Mouse (Mus musculus) intestine, embryonic 16.5 days (tissue): Measurements from ENCODE around the gene Nr2c2. TPM values are rescaled to one million over a fixed set of nuclear protein-coding genes. Genes with fewer than 3 reads are reported as not detected.

Experiments
- ATAC-seq: fragments of 200-750 bp; cut with Nextera tagmentation; 2 replicates; pipeline ENCODE4 v1.8.0; 2017; ENCODE audit warnings: moderate TSS enrichment, moderate library complexity
- H3K27ac ChIP-seq: fragments of 300-500 bp; sonication (generic); 2 replicates; pipeline ENCODE4 v1.5.1; 2014; ENCODE audit warnings: mild to moderate bottlenecking, low read length
- H3K27me3 ChIP-seq: fragments of 300-500 bp; sonication (generic); replicated peaks from 2 replicates; pipeline ENCODE4 v1.6.1; 2014; ENCODE audit warnings: low read length, control low read depth, mixed read lengths; ENCODE audit not compliant: control insufficient read depth, insufficient read depth
- H3K36me3 ChIP-seq: fragments of 300-500 bp; sonication (generic); 2 replicates; pipeline ENCODE4 v1.6.1; 2014; ENCODE audit warnings: low read length, control low read depth; ENCODE audit not compliant: control insufficient read depth, insufficient read depth
- H3K4me1 ChIP-seq: fragments of 300-500 bp; sonication (generic); 2 replicates; pipeline ENCODE4 v1.6.1; 2014; ENCODE audit warnings: low read length, control low read depth, mixed read lengths; ENCODE audit not compliant: control insufficient read depth, insufficient read depth
- H3K4me2 ChIP-seq: fragments of 300-500 bp; sonication (generic); 2 replicates; pipeline ENCODE4 v1.6.1; 2014; ENCODE audit warnings: low read depth, low read length, control low read depth
- H3K4me3 ChIP-seq: fragments of 300-500 bp; sonication (generic); 2 replicates; pipeline ENCODE4 v1.5.1; 2014; ENCODE audit warnings: mild to moderate bottlenecking, low read length
- H3K9ac ChIP-seq: fragments of 300-500 bp; sonication (generic); 2 replicates; pipeline ENCODE4 v1.6.1; 2014; ENCODE audit warnings: low read depth, low read length
- H3K9me3 ChIP-seq: fragments of 300-500 bp; sonication (generic); 2 replicates; pipeline ENCODE4 v1.6.1; 2016; ENCODE audit warnings: low read length, control low read depth; ENCODE audit not compliant: control insufficient read depth
- WGBS: fragments of 180-500 bp; shearing (Covaris S2); extraction: QIAGEN DNeasy Blood & Tissue Kit; methylation state at CpG from one replicate; pipeline ENCODE4 v1.1.7; 2014; 5-methylcytosine and 5-hydroxymethylcytosine counted together
- polyA plus RNA-seq: library from polyadenylated mRNA; unstranded; fragments of >200 nt; fragmentation: Nextera tagmentation; extraction: Ambion mirVana; gene quantifications from 2 replicates; pipeline ENCODE4 v1.2.1, GENCODE M21; 2015

Gene Nr2c2
- polyA plus RNA-seq, 1 experiment from 2014 or later = 9.2 TPM

DNA sequence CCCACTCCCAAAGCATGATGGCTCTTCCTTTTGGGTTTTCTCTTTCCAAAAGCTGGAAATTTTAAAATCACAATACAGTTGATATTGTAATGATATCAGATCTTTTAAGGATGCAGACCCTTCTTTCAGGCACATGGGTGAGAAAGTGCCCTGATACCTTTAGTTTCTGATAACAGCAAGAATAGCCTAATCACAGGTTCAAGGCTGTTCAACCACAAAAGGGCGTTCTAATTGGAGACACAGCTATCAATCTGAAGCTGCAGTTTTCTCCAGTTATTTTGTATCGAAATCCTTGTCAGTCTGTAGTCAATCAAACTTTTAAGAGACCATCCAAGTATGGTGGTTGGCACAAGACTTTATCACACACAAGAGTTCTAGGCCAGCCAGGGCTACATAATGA, 2.7 kb downstream of the Nr2c2 start:
- 83% methylated on average over 2 of the region's 2 CpGs for WGBS
- no peak for ATAC-seq
- Histone ChIP-seq H3K9ac (no peak overlapping the region), H3K9me3 (no peaks in the 10 kb centered on the region), H3K36me3 (no peaks in the 10 kb centered on the region), H3K4me3 (no peak overlapping the region), H3K4me1 (peaks cover 20% of the 10 kb centered on the region), H3K27ac (no peak overlapping the region), H3K4me2 (no peak overlapping the region), H3K27me3 (no peaks in the 10 kb centered on the region)

GRCm38 (mm10) chr6:92100679-92101360, 9.6 kb downstream of the Nr2c2 start:
- WGBS = 75% methylated on average over 2 of the region's 2 CpGs
- Histone ChIP-seq H3K27ac (no peak overlapping the region), H3K27me3 (no peaks in the 10 kb centered on the region), H3K4me1 (peaks cover 5% of the 10 kb centered on the region), H3K36me3 (no peaks in the 10 kb centered on the region), H3K9me3 (no peaks in the 10 kb centered on the region), H3K4me2 (no peak overlapping the region), H3K4me3 (no peak overlapping the region), H3K9ac (no peak overlapping the region)
- no peak for ATAC-seq

GRCm38 (mm10) chr6:92124547-92124946, 33.4 kb downstream of the Nr2c2 start:
- H3K4me1 ChIP-seq = no peaks in the 10 kb centered on the region
- H3K36me3 ChIP-seq = no peaks in the 10 kb centered on the region
- H3K27me3 ChIP-seq = no peaks in the 10 kb centered on the region
- H3K9me3 ChIP-seq = no peaks in the 10 kb centered on the region
- no peak overlapping the region for H3K9ac ChIP-seq
- no peak overlapping the region for H3K4me3 ChIP-seq
- no peak for ATAC-seq
- H3K27ac ChIP-seq = no peak overlapping the region
- no peak overlapping the region for H3K4me2 ChIP-seq

DNA sequence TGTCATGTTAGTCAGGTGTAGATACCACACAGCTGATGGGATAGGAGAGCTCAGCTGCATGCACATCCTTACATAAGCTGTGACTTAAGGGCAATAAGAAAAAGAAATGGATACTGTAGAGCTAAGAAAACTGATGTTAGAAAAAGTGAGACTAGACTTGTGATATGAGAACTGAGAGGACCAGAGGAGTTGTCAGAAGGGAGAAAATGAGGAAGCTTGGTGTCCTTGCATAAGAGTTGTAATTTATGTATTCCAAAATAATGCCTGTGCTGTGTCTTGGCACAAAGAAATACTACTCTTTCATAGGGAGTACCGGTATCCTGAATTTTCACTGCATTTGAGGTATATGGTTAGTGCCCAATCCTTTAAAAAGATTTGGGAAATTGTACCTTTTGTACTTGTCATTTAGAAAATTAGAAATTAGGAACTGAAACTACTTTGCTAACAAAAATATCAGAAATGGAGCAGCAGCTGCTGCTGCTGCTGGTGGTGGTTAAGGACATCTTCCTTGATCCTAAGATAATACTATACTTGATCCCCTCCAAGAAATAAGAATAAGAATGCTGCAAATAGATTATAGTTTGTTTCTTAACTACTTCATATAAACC, 35.8 kb downstream of the Nr2c2 start:
- 93% methylated on average over 1 of the region's 1 CpGs for WGBS
- H3K4me2 ChIP-seq = no peak overlapping the region

DNA sequence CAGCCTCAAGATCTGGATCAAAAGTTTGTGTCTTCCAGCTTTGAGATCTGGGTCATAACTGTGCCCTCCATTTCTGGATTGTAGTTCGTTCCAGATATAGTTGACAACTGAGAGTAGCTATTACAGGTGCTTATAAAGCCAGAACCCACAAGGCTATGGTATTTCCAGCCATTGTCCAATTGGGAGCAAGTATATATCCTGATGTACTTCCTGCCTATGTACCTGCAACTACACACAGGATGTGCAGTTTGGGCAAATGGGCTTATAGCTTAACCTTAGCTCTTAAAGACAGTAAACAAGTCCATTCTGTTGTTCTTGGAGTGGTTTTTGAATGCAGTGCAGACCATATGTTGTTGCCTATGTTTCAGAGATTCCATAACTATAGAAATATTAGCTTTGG, 40.3 kb downstream of the Nr2c2 start:
- H3K9me3 ChIP-seq = no peaks in the 10 kb centered on the region
- no peak overlapping the region for H3K4me2 ChIP-seq
- no peak for ATAC-seq
- 87% methylated on average over 1 of the region's 1 CpGs for WGBS
- H3K9ac ChIP-seq = no peak overlapping the region
- H3K27ac ChIP-seq = no peak overlapping the region
- H3K4me3 ChIP-seq = no peak overlapping the region
- H3K4me1 ChIP-seq = no peaks in the 10 kb centered on the region
- no peaks in the 10 kb centered on the region for H3K36me3 ChIP-seq
- H3K27me3 ChIP-seq = no peaks in the 10 kb centered on the region

More for the DNA sequence above, 35.8 kb downstream of the Nr2c2 start:
- no peak for ATAC-seq
- Histone ChIP-seq H3K36me3 (no peaks in the 10 kb centered on the region), H3K4me1 (no peaks in the 10 kb centered on the region), H3K4me3 (no peak overlapping the region), H3K9ac (no peak overlapping the region), H3K9me3 (no peaks in the 10 kb centered on the region), H3K27ac (no peak overlapping the region), H3K27me3 (no peaks in the 10 kb centered on the region)

DNA sequence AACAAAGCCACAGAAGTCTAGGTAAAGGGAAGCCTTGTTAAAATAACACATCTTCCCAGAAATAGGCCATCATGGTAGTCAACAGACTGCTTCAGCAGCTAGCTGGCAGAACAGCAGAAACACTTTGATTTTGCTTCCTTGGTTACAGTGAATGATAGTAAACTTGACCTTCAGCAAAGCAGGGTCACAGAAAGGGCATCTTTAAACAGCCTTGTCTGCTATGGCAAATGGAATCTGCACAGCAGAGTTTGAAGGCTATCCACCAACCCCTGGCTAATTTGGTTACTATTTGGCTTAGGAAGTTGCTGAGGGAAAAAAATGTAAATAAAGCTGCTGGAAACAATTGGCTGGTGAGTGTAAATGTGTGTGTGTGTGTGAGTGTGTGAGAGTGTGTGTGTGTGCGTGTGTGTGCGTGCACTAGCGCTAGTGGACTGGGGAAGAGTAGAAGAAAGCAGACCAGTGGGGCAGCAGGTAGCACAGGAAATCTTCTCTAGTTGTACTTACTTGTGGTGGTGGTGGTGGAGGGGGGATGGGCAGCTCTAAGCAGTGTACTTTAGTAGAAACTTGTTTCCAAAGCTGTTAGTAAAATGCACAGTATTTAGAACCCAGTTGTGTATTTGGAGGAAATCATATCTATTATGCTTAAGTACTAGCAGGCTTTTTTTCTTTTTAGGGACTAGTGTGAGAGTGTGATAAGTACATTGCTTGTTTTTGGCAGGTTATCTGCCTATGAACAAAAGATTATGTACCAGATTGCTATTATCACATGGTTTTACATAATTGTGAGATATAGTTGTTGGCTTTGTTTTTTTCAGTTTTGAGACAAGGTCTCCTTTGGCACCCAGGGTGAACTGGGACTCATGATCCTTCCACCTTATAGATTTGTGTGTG, 41.1 kb downstream of the Nr2c2 start:
- no peak for ATAC-seq
- H3K4me2 ChIP-seq = no peak overlapping the region
- no peaks in the 10 kb centered on the region for H3K27me3 ChIP-seq
- no peak overlapping the region for H3K9ac ChIP-seq
- no peaks in the 10 kb centered on the region for H3K4me1 ChIP-seq
- H3K4me3 ChIP-seq = no peak overlapping the region
- no peaks in the 10 kb centered on the region for H3K9me3 ChIP-seq
- H3K27ac ChIP-seq = no peak overlapping the region
- no peaks in the 10 kb centered on the region for H3K36me3 ChIP-seq
- WGBS = 77% methylated on average over 3 of the region's 3 CpGs

DNA sequence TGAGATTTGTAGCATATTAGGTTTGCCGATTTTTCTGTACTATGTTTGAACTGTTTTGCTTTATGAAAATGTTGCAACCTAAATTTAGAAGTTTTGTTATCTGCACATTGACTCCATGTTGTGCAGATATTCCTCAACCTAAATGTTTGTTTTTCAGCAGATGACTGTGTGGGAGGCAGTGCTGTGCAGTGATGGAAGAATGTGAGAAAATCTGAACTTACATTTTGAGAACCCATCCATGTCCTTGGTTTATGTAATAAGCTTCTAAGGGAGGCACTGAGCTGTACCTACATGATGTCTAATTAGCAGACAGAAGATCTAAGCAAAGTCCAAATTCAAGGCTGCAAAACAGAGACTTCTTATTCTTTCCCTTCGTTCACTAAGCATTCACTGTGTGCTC, 42.4 kb downstream of the Nr2c2 start:
- Histone ChIP-seq H3K9ac (no peak overlapping the region), H3K27me3 (no peaks in the 10 kb centered on the region), H3K4me3 (no peak overlapping the region), H3K27ac (no peak overlapping the region), H3K9me3 (no peaks in the 10 kb centered on the region), H3K36me3 (no peaks in the 10 kb centered on the region), H3K4me1 (no peaks in the 10 kb centered on the region), H3K4me2 (no peak overlapping the region)
- no peak for ATAC-seq
- 94% methylated on average over 2 of the region's 2 CpGs for WGBS

- Histone ChIP-seq H3K27ac (no peak overlapping the region), H3K4me1 (no peaks in the 10 kb centered on the region), H3K9me3 (no peaks in the 10 kb centered on the region), H3K4me2 (no peak overlapping the region), H3K9ac (no peak overlapping the region), H3K27me3 (no peaks in the 10 kb centered on the region), H3K4me3 (no peak overlapping the region), H3K36me3 (no peaks in the 10 kb centered on the region)
- ATAC-seq = no peak
- 74% methylated on average over 2 of the region's 2 CpGs for WGBS
These were observed 45.2 kb downstream of the Nr2c2 start for GRCm38 (mm10) chr6:92136356-92136755.

DNA sequence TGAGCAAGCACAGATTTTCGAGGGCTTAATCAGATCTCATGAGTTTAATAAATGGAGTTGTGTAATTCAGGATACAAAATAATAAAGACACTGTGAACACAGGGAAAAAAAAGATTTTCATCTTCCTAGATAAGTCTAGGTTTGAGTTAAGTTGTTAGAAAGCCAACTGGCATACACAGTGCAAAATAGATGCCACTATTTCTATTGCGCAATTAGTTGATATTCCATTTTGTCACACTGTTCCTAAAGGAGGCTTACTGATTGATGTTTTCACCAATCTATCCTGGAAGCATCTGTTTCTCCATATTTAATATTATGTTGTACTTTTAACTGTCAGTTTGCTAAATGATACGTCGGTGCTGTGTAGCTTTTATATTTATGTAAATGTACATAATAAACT, 54.7 kb downstream of the Nr2c2 start:
- peaks cover 3% of the 10 kb centered on the region; the same call in 1 of the 2 replicates for H3K36me3 ChIP-seq
- 96% methylated on average over 4 of the region's 4 CpGs for WGBS
- H3K27ac ChIP-seq = no peak overlapping the region
- no peak overlapping the region for H3K9ac ChIP-seq
- ATAC-seq = no peak
- H3K4me1 ChIP-seq = no peaks in the 10 kb centered on the region
- H3K9me3 ChIP-seq = no peaks in the 10 kb centered on the region
- no peak overlapping the region for H3K4me3 ChIP-seq
- no peak overlapping the region for H3K4me2 ChIP-seq
- no peaks in the 10 kb centered on the region for H3K27me3 ChIP-seq
